Mouse (Mus musculus): Measurements from ENCODE around the gene Ldlrad3. TPM values are rescaled to one million over a fixed set of nuclear protein-coding genes. Genes with fewer than 3 reads are reported as not detected.
A peak's percentile ranks its signal among the peaks of the same experiment; 100 is the strongest.

The Ldlrad3 gene
- polyA plus RNA-seq, 1 experiment from 2014 or later, result 50.0 TPM

DNA sequence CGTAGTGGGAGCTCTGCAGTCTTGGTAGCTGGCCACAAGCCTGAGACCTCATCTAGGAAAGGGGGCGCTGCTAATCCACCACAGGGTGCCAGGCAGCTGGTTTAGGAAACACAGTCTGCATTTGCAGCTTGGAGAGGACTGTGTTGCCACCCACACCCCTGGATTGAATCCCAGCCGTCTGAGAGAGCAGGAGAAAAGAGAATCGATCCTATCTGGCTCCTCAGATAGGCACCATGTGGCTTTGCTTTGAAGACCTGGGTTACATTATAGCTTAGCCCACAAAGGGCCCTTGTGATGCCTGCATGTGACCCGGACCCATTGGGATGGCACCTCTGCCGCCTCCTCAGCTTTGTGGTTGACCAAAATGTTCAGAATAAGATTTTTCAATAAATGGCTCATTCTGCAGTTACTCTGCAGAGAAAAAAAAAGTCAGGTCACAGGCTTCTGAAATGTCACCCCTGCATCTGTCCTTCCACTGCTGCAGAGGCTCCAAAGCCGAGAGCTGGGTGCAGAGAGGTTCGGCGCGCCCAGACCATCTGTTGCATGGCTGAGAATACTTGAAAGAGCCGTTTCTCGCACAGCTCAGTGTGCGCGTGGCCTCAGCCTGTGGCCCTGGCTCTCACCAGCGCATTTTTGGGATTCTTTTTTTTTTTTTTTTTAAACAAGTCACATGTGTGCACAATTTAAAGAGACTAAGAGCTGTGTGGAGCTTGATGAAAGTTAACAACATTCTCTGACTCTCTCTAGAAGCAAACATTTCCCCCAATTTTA, 202.9 kb downstream of the Ldlrad3 start:
- peaks cover 22% of the 10 kb centered on the region; the same call in 1 of the 2 replicates for H3K4me1 ChIP-seq (ENCODE audit: control insufficient read depth, insufficient read depth, low read length)
- no peak overlapping the region for H3K27ac ChIP-seq (ENCODE audit: low read length)
- H3K4me2 ChIP-seq (ENCODE audit: low read depth, low read length), result no peak overlapping the region
- no peak overlapping the region for H3K4me3 ChIP-seq (replicated peaks; ENCODE audit: low read length)
- no peak for ATAC-seq (ENCODE audit: insufficient read depth, low FRiP score)
- no peaks in the 10 kb centered on the region for H3K9me3 ChIP-seq (replicated peaks; ENCODE audit: control insufficient read depth, low read length)
- 40% methylated on average over 15 of the region's 15 CpGs for WGBS
- no peaks in the 10 kb centered on the region for H3K27me3 ChIP-seq (ENCODE audit: control insufficient read depth, insufficient read depth, low read length)
- H3K36me3 ChIP-seq (ENCODE audit: control insufficient read depth, insufficient read depth, low read length), result no peaks in the 10 kb centered on the region
- no peak overlapping the region for H3K9ac ChIP-seq (ENCODE audit: low read length)

DNA sequence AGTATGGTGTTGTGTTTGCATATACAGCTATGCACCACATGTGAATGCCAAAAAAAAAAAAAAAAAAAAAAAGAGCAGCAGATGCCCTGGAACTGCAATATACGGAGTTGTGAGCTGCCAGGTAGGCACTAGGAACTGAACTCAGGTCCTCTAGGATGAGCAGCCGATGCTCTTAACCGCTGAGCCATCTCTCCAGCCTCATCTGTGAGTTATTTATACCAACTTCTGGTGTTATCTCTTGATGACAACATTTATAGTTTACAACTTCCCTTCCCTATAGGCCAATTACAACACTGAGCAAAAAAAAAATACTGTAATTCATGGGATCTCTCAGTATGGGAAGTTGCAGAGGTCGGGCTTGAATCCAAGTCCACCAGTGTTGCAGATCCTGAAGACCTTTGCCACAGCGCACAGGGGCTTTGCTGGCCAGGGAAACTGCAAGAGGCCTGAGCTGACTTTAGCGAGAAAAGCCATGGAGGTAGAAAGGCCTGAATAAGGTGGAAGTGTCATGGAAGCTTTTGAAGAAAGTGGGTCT, 204.2 kb downstream of the Ldlrad3 start:
- Histone ChIP-seq H3K27me3 (ENCODE audit: control insufficient read depth, insufficient read depth, low read length) (no peaks in the 10 kb centered on the region), H3K36me3 (ENCODE audit: control insufficient read depth, insufficient read depth, low read length) (no peaks in the 10 kb centered on the region), H3K9ac (ENCODE audit: low read length) (no peak overlapping the region), H3K4me3 (replicated peaks; ENCODE audit: low read length) (no peak overlapping the region), H3K9me3 (replicated peaks; ENCODE audit: control insufficient read depth, low read length) (no peaks in the 10 kb centered on the region), H3K4me1 (ENCODE audit: control insufficient read depth, insufficient read depth, low read length) (peaks cover 22% of the 10 kb centered on the region; the same call in 1 of the 2 replicates), H3K4me2 (ENCODE audit: low read depth, low read length) (no peak overlapping the region), H3K27ac (ENCODE audit: low read length) (no peak overlapping the region)
- WGBS, result 89% methylated on average over 6 of the region's 6 CpGs
- no peak for ATAC-seq (ENCODE audit: insufficient read depth, low FRiP score)

DNA sequence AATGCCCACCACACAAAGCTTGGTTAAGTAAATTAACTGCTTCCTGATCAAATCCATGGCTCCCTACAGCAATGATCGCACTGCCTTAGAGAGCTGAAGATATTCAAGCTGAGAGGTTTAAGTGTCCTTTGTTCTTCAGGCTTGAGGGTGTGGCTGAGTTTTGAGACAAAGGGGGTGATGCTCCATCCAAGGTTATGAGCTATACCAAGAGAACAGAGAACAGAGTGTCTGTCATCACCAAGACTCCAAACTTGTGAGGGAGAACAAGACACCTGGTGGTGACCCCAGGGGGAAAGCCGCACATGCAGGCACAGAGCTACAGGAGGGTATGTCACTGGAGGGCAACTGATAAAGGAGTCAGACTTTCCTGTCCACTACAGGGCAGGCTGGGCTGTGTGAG, 205.0 kb downstream of the Ldlrad3 start:
- Histone ChIP-seq H3K4me2 (ENCODE audit: low read depth, low read length) (no peak overlapping the region), H3K4me3 (replicated peaks; ENCODE audit: low read length) (no peak overlapping the region), H3K4me1 (ENCODE audit: control insufficient read depth, insufficient read depth, low read length) (peaks cover 22% of the 10 kb centered on the region; the same call in 1 of the 2 replicates), H3K9me3 (replicated peaks; ENCODE audit: control insufficient read depth, low read length) (no peaks in the 10 kb centered on the region), H3K27me3 (ENCODE audit: control insufficient read depth, insufficient read depth, low read length) (no peaks in the 10 kb centered on the region), H3K27ac (ENCODE audit: low read length) (no peak overlapping the region), H3K36me3 (ENCODE audit: control insufficient read depth, insufficient read depth, low read length) (no peaks in the 10 kb centered on the region), H3K9ac (ENCODE audit: low read length) (no peak overlapping the region)
- 80% methylated on average over 2 of the region's 2 CpGs for WGBS
- ATAC-seq (ENCODE audit: insufficient read depth, low FRiP score), result no peak

DNA sequence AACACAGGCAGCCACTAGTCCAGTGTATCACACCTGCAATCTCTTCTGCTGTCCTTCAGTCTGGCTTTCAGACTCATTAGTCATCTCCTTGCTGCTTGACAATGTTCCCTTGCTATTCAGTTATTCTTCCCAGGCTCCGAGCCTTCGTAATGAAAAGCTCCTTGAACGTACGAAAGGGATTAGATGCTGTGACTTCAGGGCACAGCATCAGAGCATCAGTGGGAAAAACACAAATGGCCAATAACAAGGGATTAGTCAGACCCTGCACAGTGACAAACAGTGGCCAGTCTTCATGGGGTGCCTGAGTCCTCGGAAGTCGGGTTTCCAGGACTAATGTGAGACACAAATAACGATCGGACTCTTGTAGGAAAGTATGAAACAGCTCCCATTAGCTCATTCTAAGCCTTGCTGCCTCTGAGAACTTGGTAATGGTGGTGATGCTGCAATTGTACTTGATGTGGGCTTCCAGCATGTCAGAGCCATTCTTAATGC, 205.7 kb downstream of the Ldlrad3 start:
- WGBS, result 85% methylated on average over 8 of the region's 8 CpGs
- no peaks in the 10 kb centered on the region for H3K27me3 ChIP-seq (ENCODE audit: control insufficient read depth, insufficient read depth, low read length)
- peaks cover 22% of the 10 kb centered on the region; the same call in 1 of the 2 replicates for H3K4me1 ChIP-seq (ENCODE audit: control insufficient read depth, insufficient read depth, low read length)
- no peaks in the 10 kb centered on the region for H3K9me3 ChIP-seq (replicated peaks; ENCODE audit: control insufficient read depth, low read length)
- no peaks in the 10 kb centered on the region for H3K36me3 ChIP-seq (ENCODE audit: control insufficient read depth, insufficient read depth, low read length)
- H3K9ac ChIP-seq (ENCODE audit: low read length), result no peak overlapping the region
- ATAC-seq (ENCODE audit: insufficient read depth, low FRiP score), result no peak
- H3K4me2 ChIP-seq (ENCODE audit: low read depth, low read length), result no peak overlapping the region
- H3K4me3 ChIP-seq (replicated peaks; ENCODE audit: low read length), result no peak overlapping the region
- no peak overlapping the region for H3K27ac ChIP-seq (ENCODE audit: low read length)

DNA sequence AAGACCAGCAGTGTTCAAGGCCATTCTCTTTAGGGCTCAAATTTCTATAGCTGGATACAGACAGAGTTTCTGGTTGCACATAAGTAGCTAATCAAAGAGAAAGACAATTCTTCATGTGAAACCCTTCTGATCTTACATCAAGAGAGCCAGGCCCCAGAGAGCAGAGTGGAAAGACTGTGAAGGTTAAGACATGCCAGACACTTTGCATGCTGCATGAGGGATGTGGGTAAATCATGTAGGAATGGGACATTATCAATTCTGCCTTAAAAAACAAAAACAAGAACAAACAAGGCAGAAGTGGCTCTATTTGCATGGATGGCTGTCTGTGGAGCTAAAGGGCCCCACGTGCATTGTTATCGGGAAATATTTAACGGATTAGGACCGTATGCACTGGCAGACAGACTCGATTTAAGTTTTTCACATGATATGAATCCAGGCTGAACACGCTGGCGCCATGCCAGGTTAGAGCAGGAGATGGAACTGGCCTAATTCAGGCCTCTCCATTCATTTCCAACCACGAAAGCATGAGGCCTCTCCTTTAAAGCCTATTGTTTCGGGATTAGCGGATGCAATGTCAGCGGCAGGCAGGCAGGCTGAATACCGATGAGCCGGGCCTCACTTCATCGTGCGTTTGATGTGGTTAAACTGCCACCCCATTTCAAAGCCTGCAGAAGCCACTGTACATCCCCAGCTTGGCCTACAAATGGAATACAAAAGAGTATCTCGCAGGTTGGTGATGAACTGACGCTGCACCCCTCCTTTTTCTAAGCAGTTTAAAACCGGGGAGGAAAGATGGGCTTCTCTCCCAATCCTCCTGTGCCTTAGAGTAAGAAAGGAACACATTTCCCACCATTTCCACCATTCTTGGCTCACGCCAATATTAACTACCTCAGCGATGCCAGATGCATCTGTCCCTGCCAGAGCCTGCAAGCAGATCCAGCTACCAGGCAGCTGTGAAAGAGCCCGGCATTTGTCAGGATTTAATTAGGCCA, 207.4 kb downstream of the Ldlrad3 start:
- ATAC-seq (ENCODE audit: insufficient read depth, low FRiP score), result peak; percentile 28; the same call in 1 of the 2 replicates
- H3K4me2 ChIP-seq (ENCODE audit: low read depth, low read length), result no peak overlapping the region
- H3K27me3 ChIP-seq (ENCODE audit: control insufficient read depth, insufficient read depth, low read length), result no peaks in the 10 kb centered on the region
- peak overlapping the region; percentile 20; the same call in 1 of the 2 replicates for H3K27ac ChIP-seq (ENCODE audit: low read length)
- peaks cover 18% of the 10 kb centered on the region; the same call in 1 of the 2 replicates for H3K4me1 ChIP-seq (ENCODE audit: control insufficient read depth, insufficient read depth, low read length)
- no peaks in the 10 kb centered on the region for H3K9me3 ChIP-seq (replicated peaks; ENCODE audit: control insufficient read depth, low read length)
- no peaks in the 10 kb centered on the region for H3K36me3 ChIP-seq (ENCODE audit: control insufficient read depth, insufficient read depth, low read length)
- WGBS, result 32% methylated on average over 21 of the region's 21 CpGs
- H3K9ac ChIP-seq (ENCODE audit: low read length), result no peak overlapping the region
- no peak overlapping the region for H3K4me3 ChIP-seq (replicated peaks; ENCODE audit: low read length)

DNA sequence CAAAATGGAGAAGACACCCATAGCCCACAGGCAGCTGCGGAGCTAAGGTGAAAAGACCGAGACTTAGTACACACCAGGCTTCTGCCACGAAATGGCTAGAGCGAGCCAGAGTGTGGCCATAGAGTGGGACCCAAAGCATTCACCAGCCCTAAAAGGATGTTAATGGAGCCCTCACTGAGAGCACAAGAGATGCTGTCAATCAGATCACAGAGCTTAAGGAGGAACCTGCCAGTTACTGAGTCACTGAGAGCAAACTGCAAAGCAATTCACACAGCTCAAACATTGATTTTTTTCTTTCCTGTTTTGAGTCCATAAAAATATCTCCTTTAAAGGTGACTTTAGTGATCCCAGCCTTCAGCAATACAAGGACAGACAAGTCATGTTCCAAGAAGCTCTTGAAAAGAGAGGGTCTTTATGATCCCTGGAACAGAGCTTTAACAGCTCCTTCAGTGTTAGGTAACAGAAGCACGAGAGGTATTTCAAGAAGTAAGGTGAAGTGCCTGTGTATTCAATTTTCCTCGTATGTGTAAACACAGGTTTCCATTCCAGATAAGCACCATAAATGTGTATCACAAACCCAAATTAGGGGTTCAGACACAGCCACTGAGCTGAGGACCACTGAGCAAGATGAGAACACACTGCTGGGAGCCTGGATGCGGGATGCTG, 209.7 kb downstream of the Ldlrad3 start:
- Histone ChIP-seq H3K9ac (ENCODE audit: low read length) (no peak overlapping the region), H3K36me3 (ENCODE audit: control insufficient read depth, insufficient read depth, low read length) (no peaks in the 10 kb centered on the region), H3K27me3 (ENCODE audit: control insufficient read depth, insufficient read depth, low read length) (no peaks in the 10 kb centered on the region), H3K9me3 (replicated peaks; ENCODE audit: control insufficient read depth, low read length) (no peaks in the 10 kb centered on the region), H3K4me3 (replicated peaks; ENCODE audit: low read length) (no peak overlapping the region), H3K27ac (ENCODE audit: low read length) (no peak overlapping the region), H3K4me2 (ENCODE audit: low read depth, low read length) (no peak overlapping the region), H3K4me1 (ENCODE audit: control insufficient read depth, insufficient read depth, low read length) (peaks cover 11% of the 10 kb centered on the region; the same call in 1 of the 2 replicates)
- 80% methylated on average over 7 of the region's 7 CpGs for whole genome bisulfite sequencing
- ATAC-seq (ENCODE audit: insufficient read depth, low FRiP score), result no peak

DNA sequence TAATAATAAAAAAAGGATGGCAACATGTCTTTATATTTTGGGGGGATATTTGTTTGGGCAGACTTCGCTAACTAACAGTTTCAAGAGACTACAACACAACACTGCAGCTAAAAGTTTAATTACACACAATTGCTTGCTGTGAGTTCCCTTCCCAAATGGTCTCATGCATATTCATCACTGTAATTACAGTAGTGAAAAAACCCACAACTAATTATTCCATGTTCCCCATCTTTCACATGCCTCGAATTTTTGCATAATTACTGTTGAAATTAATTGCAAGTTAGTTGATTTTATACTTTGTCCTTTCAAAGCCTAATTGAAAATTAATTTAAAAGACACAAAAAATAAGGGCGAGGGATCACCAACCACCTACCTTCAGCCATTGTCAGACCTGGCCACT, 212.4 kb downstream of the Ldlrad3 start:
- Histone ChIP-seq H3K27me3 (ENCODE audit: control insufficient read depth, insufficient read depth, low read length) (no peaks in the 10 kb centered on the region), H3K27ac (ENCODE audit: low read length) (no peak overlapping the region), H3K4me1 (ENCODE audit: control insufficient read depth, insufficient read depth, low read length) (peaks cover 5% of the 10 kb centered on the region; the same call in 1 of the 2 replicates), H3K9ac (ENCODE audit: low read length) (no peak overlapping the region), H3K4me2 (ENCODE audit: low read depth, low read length) (no peak overlapping the region), H3K9me3 (replicated peaks; ENCODE audit: control insufficient read depth, low read length) (no peaks in the 10 kb centered on the region), H3K36me3 (ENCODE audit: control insufficient read depth, insufficient read depth, low read length) (no peaks in the 10 kb centered on the region), H3K4me3 (replicated peaks; ENCODE audit: low read length) (no peak overlapping the region)
- WGBS, result 89% methylated on average over 3 of the region's 3 CpGs
- ATAC-seq (ENCODE audit: insufficient read depth, low FRiP score), result no peak

DNA sequence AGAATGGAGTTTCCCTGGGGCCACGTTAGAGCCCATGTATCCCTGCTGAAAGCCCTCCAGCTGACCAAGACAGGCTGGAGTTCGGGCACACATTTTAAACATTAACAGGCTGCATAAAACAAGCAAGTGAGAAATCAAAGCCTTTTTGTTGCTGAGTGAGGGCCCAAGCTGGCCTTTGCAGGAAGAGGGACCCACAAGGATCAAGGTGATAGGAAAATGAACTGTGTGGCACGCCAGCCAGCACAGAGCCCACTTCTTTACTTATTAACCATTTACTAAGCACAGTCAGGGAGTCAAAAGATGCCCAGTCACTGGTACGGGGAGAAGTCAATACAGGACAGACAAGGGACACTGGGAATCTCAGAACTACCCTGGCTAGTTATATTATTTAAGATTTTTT, 218.6 kb downstream of the Ldlrad3 start:
- 40% methylated on average over 4 of the region's 4 CpGs for WGBS
- peak overlapping the region; percentile 60 for H3K27ac ChIP-seq (ENCODE audit: low read length)
- no peak overlapping the region for H3K4me3 ChIP-seq (replicated peaks; ENCODE audit: low read length)
- H3K9me3 ChIP-seq (replicated peaks; ENCODE audit: control insufficient read depth, low read length), result no peaks in the 10 kb centered on the region
- peaks cover 14% of the 10 kb centered on the region for H3K4me1 ChIP-seq (ENCODE audit: control insufficient read depth, insufficient read depth, low read length)
- H3K27me3 ChIP-seq (ENCODE audit: control insufficient read depth, insufficient read depth, low read length), result no peaks in the 10 kb centered on the region
- no peak overlapping the region for H3K9ac ChIP-seq (ENCODE audit: low read length)
- no peaks in the 10 kb centered on the region for H3K36me3 ChIP-seq (ENCODE audit: control insufficient read depth, insufficient read depth, low read length)
- ATAC-seq (ENCODE audit: insufficient read depth, low FRiP score), result no peak
- no peak overlapping the region for H3K4me2 ChIP-seq (ENCODE audit: low read depth, low read length)

Measured in stomach, embryonic 16.5 days (tissue).